Mouse (Mus musculus) E14TG2a.4 (cell line): ENCODE data around the gene Castor1.

Experiments used
- H3K27me3 ChIP-seq: 2 replicates; pipeline ENCODE4 v1.6.1; 2014; ENCODE audit warnings: low read length, control low read depth; ENCODE audit not compliant: insufficient read depth
- H3K36me3 ChIP-seq: 2 replicates; pipeline ENCODE4 v1.6.1; 2014; ENCODE audit warnings: low read length, control low read depth; ENCODE audit not compliant: insufficient read depth
- H3K4me1 ChIP-seq: replicated peaks from 2 replicates; pipeline ENCODE4 v1.6.1; 2014; ENCODE audit warnings: low read depth, low read length, control low read depth
- H3K4me3 ChIP-seq: replicated peaks from 2 replicates; pipeline ENCODE4 v1.5.1; 2014; ENCODE audit warnings: mild to moderate bottlenecking, low read length
- H3K9me3 ChIP-seq: 2 replicates; pipeline ENCODE4 v1.6.1; 2014; ENCODE audit warnings: low read length, control low read depth
- CTCF ChIP-seq: conservative IDR thresholded peaks from 2 replicates; pipeline ENCODE4 v1.5.1; 2014; ENCODE audit warnings: low read length
- NANOG ChIP-seq: IDR thresholded peaks from 2 replicates; pipeline ENCODE4 v1.6.1; 2014; ENCODE audit warnings: borderline replicate concordance, low read length, mixed read lengths
- POU5F1 ChIP-seq: IDR thresholded peaks from 2 replicates; pipeline ENCODE4 v1.6.1; 2014; ENCODE audit warnings: low read length, borderline replicate concordance

Gene Castor1

GRCm38 (mm10) chr11:4235052-4235655 lies 17.1 kb downstream of the Castor1 start:
- Histone ChIP-seq H3K27me3 (peaks cover 34% of the 10 kb centered on the region), H3K4me1 (peaks cover 76% of the 10 kb centered on the region), H3K4me3 (no peak overlapping the region), H3K9me3 (no peaks in the 10 kb centered on the region), H3K36me3 (no peaks in the 10 kb centered on the region)
- TF ChIP-seq POU5F1 (no peak), NANOG (no peak), CTCF (no peak)

GRCm38 (mm10) chr11:4235665-4236545 lies 17.9 kb downstream of the Castor1 start, which contains the start of gene Osm:
Gene Osm (plus strand): TSS chr11:4236420.
- TF ChIP-seq NANOG (no peak), CTCF (no peak), POU5F1 (no peak)
- no peaks in the 10 kb centered on the region for H3K9me3 ChIP-seq
- no peaks in the 10 kb centered on the region for H3K36me3 ChIP-seq
- H3K27me3 ChIP-seq = peaks cover 36% of the 10 kb centered on the region
- H3K4me3 ChIP-seq = peak within 1 kb of the TSS; percentile 59
- H3K4me1 ChIP-seq = peaks cover 75% of the 10 kb centered on the region

GRCm38 (mm10) chr11:4236546-4237067 lies 18.6 kb downstream of the Castor1 start:
- TF ChIP-seq CTCF = no peak
- no peak for TF ChIP-seq POU5F1
- no peak for TF ChIP-seq NANOG
- H3K27me3 ChIP-seq = peaks cover 36% of the 10 kb centered on the region
- no peaks in the 10 kb centered on the region for H3K9me3 ChIP-seq
- H3K4me1 ChIP-seq = peaks cover 76% of the 10 kb centered on the region
- H3K36me3 ChIP-seq = no peaks in the 10 kb centered on the region
- peak overlapping the region; percentile 59 for H3K4me3 ChIP-seq

- Histone ChIP-seq H3K36me3 (no peaks in the 10 kb centered on the region), H3K9me3 (no peaks in the 10 kb centered on the region), H3K27me3 (peaks cover 36% of the 10 kb centered on the region), H3K4me1 (peaks cover 80% of the 10 kb centered on the region), H3K4me3 (peak overlapping the region; percentile 59)
- TF ChIP-seq CTCF = peak; percentile 34
- no peak for TF ChIP-seq POU5F1
These were observed 19.4 kb downstream of the Castor1 start for GRCm38 (mm10) chr11:4237389-4237912.

- H3K4me3 ChIP-seq = peak overlapping the region; percentile 59
- peaks cover 80% of the 10 kb centered on the region for H3K4me1 ChIP-seq
These were observed 20.1 kb downstream of the Castor1 start for GRCm38 (mm10) chr11:4238167-4238566.

GRCm38 (mm10) chr11:4239691-4240090 lies 21.7 kb downstream of the Castor1 start:
- H3K36me3 ChIP-seq = no peaks in the 10 kb centered on the region
- TF ChIP-seq POU5F1 (no peak), NANOG (no peak), CTCF (no peak)

More at GRCm38 (mm10) chr11:4238167-4238566, 20.1 kb downstream of the Castor1 start:
- no peak for TF ChIP-seq POU5F1
- TF ChIP-seq NANOG = no peak
- TF ChIP-seq CTCF = no peak
- H3K9me3 ChIP-seq = no peaks in the 10 kb centered on the region
- peaks cover 36% of the 10 kb centered on the region for H3K27me3 ChIP-seq
- no peaks in the 10 kb centered on the region for H3K36me3 ChIP-seq

GRCm38 (mm10) chr11:4240151-4240550 lies 22.1 kb downstream of the Castor1 start:
- TF ChIP-seq POU5F1 (no peak), NANOG (no peak), CTCF (no peak)
- Histone ChIP-seq H3K27me3 (peaks cover 36% of the 10 kb centered on the region), H3K4me1 (peaks cover 74% of the 10 kb centered on the region)

More at GRCm38 (mm10) chr11:4239691-4240090, 21.7 kb downstream of the Castor1 start:
- Histone ChIP-seq H3K27me3 (peaks cover 36% of the 10 kb centered on the region), H3K4me3 (peak overlapping the region; percentile 62), H3K4me1 (peaks cover 75% of the 10 kb centered on the region), H3K9me3 (no peaks in the 10 kb centered on the region)

GRCm38 (mm10) chr11:4241180-4241579 lies 23.2 kb downstream of the Castor1 start:
- TF ChIP-seq NANOG (no peak), POU5F1 (no peak), CTCF (no peak)
- H3K36me3 ChIP-seq = no peaks in the 10 kb centered on the region
- H3K4me3 ChIP-seq = peak overlapping the region; percentile 26
- peaks cover 73% of the 10 kb centered on the region for H3K4me1 ChIP-seq
- H3K27me3 ChIP-seq = peaks cover 30% of the 10 kb centered on the region
- no peaks in the 10 kb centered on the region for H3K9me3 ChIP-seq

More at GRCm38 (mm10) chr11:4240151-4240550, 22.1 kb downstream of the Castor1 start:
- no peaks in the 10 kb centered on the region for H3K9me3 ChIP-seq
- H3K4me3 ChIP-seq = peak overlapping the region; percentile 62
- H3K36me3 ChIP-seq = no peaks in the 10 kb centered on the region
